Mouse (Mus musculus): ENCODE results near the gene F12. TPM values are rescaled to one million over a fixed set of nuclear protein-coding genes. Genes with fewer than 3 reads are reported as not detected.

The F12 gene
- total and polyA plus RNA-seq, 3 experiments, result not detected

DNA sequence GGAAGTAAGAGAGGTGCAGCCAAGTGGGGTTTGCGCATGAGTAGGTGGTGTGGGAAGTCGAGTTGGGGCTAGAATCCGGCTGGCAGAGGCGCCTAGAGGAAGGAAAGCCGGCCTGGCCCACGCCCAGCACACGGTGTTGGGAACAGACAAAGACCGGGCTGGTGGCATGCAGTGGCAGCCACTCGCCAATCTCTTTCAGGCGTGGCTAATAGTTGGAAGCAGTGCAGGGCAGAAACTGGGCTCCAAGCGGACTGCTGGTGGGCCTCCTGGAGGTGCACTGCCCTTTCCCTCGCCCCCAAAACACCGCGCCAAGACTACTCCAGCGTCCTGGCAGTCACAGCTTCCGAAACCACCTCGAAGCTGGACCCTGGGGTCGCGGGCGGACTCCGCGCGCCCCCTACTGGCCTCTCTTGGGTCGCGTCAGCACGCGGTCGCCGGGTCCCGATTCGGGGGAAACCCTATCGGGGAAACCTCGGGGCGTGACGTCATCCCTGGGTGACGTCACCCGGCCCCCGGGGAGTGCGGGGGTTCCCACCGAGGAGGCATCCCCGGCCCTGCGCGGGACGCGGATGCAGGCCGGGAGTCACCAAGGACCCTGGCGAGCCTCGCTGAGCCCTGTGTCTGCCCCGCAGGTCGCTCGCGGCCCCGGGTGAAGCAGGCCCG, 44.7 kb upstream of the F12 start (continued):
- TF ChIP-seq CHD2 (IDR thresholded peaks at IDR 0.05; ENCODE audit: low read length), result peak; percentile 93
- no peak for TF ChIP-seq ZNF384 (IDR thresholded peaks at IDR 0.05; ENCODE audit: low read depth, low read length)
- TF ChIP-seq USF2 (conservative IDR thresholded peaks at IDR 0.05; ENCODE audit: low read depth, low read length), result no peak
- TF ChIP-seq RCOR1 (conservative IDR thresholded peaks at IDR 0.05; ENCODE audit: low read depth, low read length), result no peak
- TF ChIP-seq PAX5 (IDR thresholded peaks at IDR 0.05; ENCODE audit: low read length), result no peak
- TF ChIP-seq E2F4 (IDR thresholded peaks at IDR 0.05; ENCODE audit: insufficient replicate concordance, low read depth, low read length), result no peak
- TF ChIP-seq MAZ (IDR thresholded peaks at IDR 0.05; ENCODE audit: low read depth, low read length), result peak; percentile 81; the same call in 1 of the 2 replicates
- TF ChIP-seq ZC3H11A (IDR thresholded peaks at IDR 0.05; ENCODE audit: low read depth, low read length), result peak; percentile 75
- peak; percentile 98 for TF ChIP-seq ETS1 (conservative IDR thresholded peaks at IDR 0.05; ENCODE audit: low read depth, low read length)
- peak in 1 of 2 experiments; percentile 97; a peak in 2 of 4 replicates for TF ChIP-seq CTCF (conservative IDR thresholded peaks at IDR 0.05 in 1 of 2, IDR thresholded peaks at IDR 0.05 in 1 of 2; ENCODE audit: low read depth in 2 of 2, low read length in 2 of 2)
- no peak; the same call in none of the 2 replicates for TF ChIP-seq ZMIZ1 (IDR thresholded peaks at IDR 0.05; ENCODE audit: low read depth, low read length)

DNA sequence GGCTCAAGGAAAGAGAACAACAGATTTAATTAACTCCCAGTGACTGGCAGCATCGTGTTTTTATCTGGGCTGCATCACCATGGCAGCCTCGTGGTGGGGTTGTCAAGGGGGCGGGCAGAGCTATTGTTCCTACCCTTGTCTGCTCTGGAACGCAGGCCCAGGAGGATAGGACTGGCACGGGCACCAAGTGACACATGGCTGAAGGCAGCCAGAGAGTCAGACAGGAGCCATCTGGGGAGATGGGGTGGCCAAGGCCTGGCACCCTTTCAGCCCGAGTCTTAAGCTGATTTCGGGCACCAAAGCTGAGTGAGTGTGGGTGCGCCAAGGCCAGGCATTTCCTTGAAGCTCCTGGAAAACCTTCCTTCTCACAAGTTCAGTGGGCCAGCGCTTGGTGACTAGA, 43.8 kb upstream of the F12 start:
- dilution Hi-C loops (cut with MboI; ENCODE audit: extremely low pct_ligation_motif_present, extremely low pct_unique_long_range_greater_than_20kb, low sequenced_read_pairs) (no loop called here), in situ Hi-C loops (cut with MboI; ENCODE audit: low pct_ligation_motif_present, low pct_unique_long_range_greater_than_20kb, low sequenced_read_pairs) (no loop called here)
- DNase-seq (ENCODE audit: extremely low read depth), result no peak
- H3K27me3 ChIP-seq (replicated peaks), result peaks cover 51% of the 10 kb centered on the region
- no peak overlapping the region for H3K4me3 ChIP-seq (replicated peaks in 1 of 3; ENCODE audit: low read depth in 2 of 3, low read length in 2 of 3, poor library complexity in 1 of 3)
- H3K9me3 ChIP-seq (replicated peaks; ENCODE audit: low read length), result no peaks in the 10 kb centered on the region
- H3K4me2 ChIP-seq (ENCODE audit: insufficient read depth, low read depth, poor library complexity, severe bottlenecking), result no peak overlapping the region
- no peak overlapping the region for H3K9ac ChIP-seq (ENCODE audit: insufficient read depth, low read depth)
- TF ChIP-seq EP300 (IDR thresholded peaks at IDR 0.05; ENCODE audit: low read length) (no peak), ZC3H11A (IDR thresholded peaks at IDR 0.05; ENCODE audit: low read depth, low read length) (no peak), USF1 (IDR thresholded peaks at IDR 0.05; ENCODE audit: low read depth, low read length) (no peak), MAZ (IDR thresholded peaks at IDR 0.05; ENCODE audit: low read depth, low read length) (no peak), JUN (IDR thresholded peaks at IDR 0.05; ENCODE audit: insufficient read depth, low read depth, low read length) (no peak), NRF1 (IDR thresholded peaks at IDR 0.05; ENCODE audit: low read depth, low read length) (no peak), POLR2A (IDR thresholded peaks at IDR 0.05; ENCODE audit: low read depth, low read length) (no peak), CHD1 (IDR thresholded peaks at IDR 0.05; ENCODE audit: low read depth, low read length) (no peak), MYC (IDR thresholded peaks at IDR 0.05; ENCODE audit: low read depth, low read length) (no peak), HCFC1 (IDR thresholded peaks at IDR 0.05; ENCODE audit: low read depth, low read length) (no peak), ZNF384 (IDR thresholded peaks at IDR 0.05; ENCODE audit: low read depth, low read length) (no peak), ZKSCAN1 (IDR thresholded peaks at IDR 0.05; ENCODE audit: borderline replicate concordance, low read depth, low read length) (no peak), BHLHE40 (IDR thresholded peaks at IDR 0.05; ENCODE audit: low read depth, low read length) (no peak), TCF12 (IDR thresholded peaks at IDR 0.05; ENCODE audit: low read depth, low read length) (no peak), UBTF (IDR thresholded peaks at IDR 0.05; ENCODE audit: low read depth, low read length) (no peak), E2F4 (IDR thresholded peaks at IDR 0.05; ENCODE audit: insufficient replicate concordance, low read depth, low read length) (no peak)
- H3K4me1 ChIP-seq (ENCODE audit: control insufficient read depth in 1 of 2, insufficient read depth in 2 of 2), result peaks cover 0 to 41% of the 10 kb centered on the region in 2 experiments; a peak in 3 of 4 replicates
- H3K79me2 ChIP-seq (replicated peaks; ENCODE audit: control insufficient read depth, extremely low read depth, insufficient read depth, poor library complexity, severe bottlenecking), result no peaks in the 10 kb centered on the region
- H3K36me3 ChIP-seq (replicated peaks in 1 of 2; ENCODE audit: control insufficient read depth in 1 of 2, insufficient read depth in 1 of 2, low read length in 1 of 2), result peaks cover 0 to 11% of the 10 kb centered on the region in 2 experiments
- no peak overlapping the region for H3K27ac ChIP-seq (ENCODE audit: insufficient read depth, low read depth)

Measured in CH12.LX (cell line).